Mouse (Mus musculus) adrenal gland, postnatal 36 days (tissue): ENCODE results near the gene Psd. TPM values are rescaled to one million over a fixed set of nuclear protein-coding genes. Genes with fewer than 3 reads are reported as not detected.

ENCODE experiments used
- DNase-seq, 2 experiments: peaks; one replicate each; pipeline ENCODE4 v3.0.0; 2021; ENCODE audit warnings: mixed read lengths in 1 of 2
- long read RNA-seq, 2 experiments: library from polyadenylated mRNA; stranded (forward); transcript quantifications; one replicate each; pipeline ENCODE4 v2.0.0; 2021; ENCODE audit warnings: borderline sequencing depth in 2 of 2
- total RNA-seq, 2 experiments: library from RNA; stranded (reverse); gene quantifications; 2 replicates each; pipeline ENCODE4 v1.2.3; 2021

The Psd gene
- total RNA-seq = 1 to 10 TPM; 6.0 to 7.5 TPM
- long read RNA-seq, experiment 1, partial matches to known transcripts = 2 of 8 reads
- long read RNA-seq, experiment 1, other reads (novel, unspliced or antisense) = 2 of 8 reads
- long read RNA-seq, experiment 2, partial matches to known transcripts = 2 of 6 reads
- long read RNA-seq, experiment 2, other reads (novel, unspliced or antisense) = 3 of 6 reads

- peak; percentile 77 for DNase-seq
Observed at GRCm38 (mm10) chr19:46326756-46327305, at the start of gene Psd. Psd (minus strand) TSS chr19:46327156.

GRCm38 (mm10) chr19:46375891-46376290, 48.9 kb upstream of the Psd start:
- no peak for DNase-seq

- DNase-seq = no peak
Observed at GRCm38 (mm10) chr19:46375489-46375888, 48.5 kb upstream of the Psd start.

GRCm38 (mm10) chr19:46374477-46375088, 47.6 kb upstream of the Psd start:
- DNase-seq = no peak

- peak; percentile 74 to 78 for DNase-seq
Observed at GRCm38 (mm10) chr19:46369204-46369603, 42.2 kb upstream of the Psd start.

- DNase-seq = no peak
Observed at GRCm38 (mm10) chr19:46367798-46368590, 41.0 kb upstream of the Psd start.

- DNase-seq = no peak
Observed at GRCm38 (mm10) chr19:46363294-46364009, 36.5 kb upstream of the Psd start.

- no peak for DNase-seq
Observed at GRCm38 (mm10) chr19:46362104-46362503, 35.1 kb upstream of the Psd start.

- no peak for DNase-seq
Observed at GRCm38 (mm10) chr19:46358381-46358780, 31.4 kb upstream of the Psd start.

- no peak for DNase-seq
Observed at GRCm38 (mm10) chr19:46357344-46358280, 30.7 kb upstream of the Psd start.

GRCm38 (mm10) chr19:46356701-46357138, 29.8 kb upstream of the Psd start:
- DNase-seq = peak; percentile 94

- DNase-seq = no peak
Observed at GRCm38 (mm10) chr19:46350168-46350932, 23.4 kb upstream of the Psd start, which contains the start of gene 2310034G01Rik. 2310034G01Rik (minus strand) TSS chr19:46350302.

GRCm38 (mm10) chr19:46349550-46349949, 22.6 kb upstream of the Psd start:
- DNase-seq = no peak

GRCm38 (mm10) chr19:46348761-46349458, 22.0 kb upstream of the Psd start:
- DNase-seq = peak; percentile 87 to 91

GRCm38 (mm10) chr19:46347936-46348668, 21.1 kb upstream of the Psd start:
- DNase-seq = no peak

GRCm38 (mm10) chr19:46347146-46347545, 20.2 kb upstream of the Psd start:
- DNase-seq = no peak

- no peak for DNase-seq
Observed at GRCm38 (mm10) chr19:46344710-46345419, 17.9 kb upstream of the Psd start.
